Mouse (Mus musculus) megakaryocyte, embryonic 14.5 days (primary cell): Measurements from ENCODE around the gene Daxx.

ENCODE experiments used
- FLI1 ChIP-seq: IDR thresholded peaks from 2 replicates; pipeline ENCODE4 v1.6.1; 2012; ENCODE audit warnings: low read length, inconsistent platforms, mixed read lengths
- GATA1 ChIP-seq: IDR thresholded peaks from 3 replicates; pipeline ENCODE4 v1.6.1; 2012; ENCODE audit warnings: mixed read lengths, low read length, inconsistent platforms, borderline replicate concordance

- TF ChIP-seq GATA1 (no peak), FLI1 (no peak)
Measured at GRCm38 (mm10) chr17:33952879-33953278, 43.7 kb downstream of the Daxx start.
